Mouse (Mus musculus) adrenal gland, postnatal 4 days (tissue): ENCODE results near the gene Maf. TPM values are rescaled to one million over a fixed set of nuclear protein-coding genes. Genes with fewer than 3 reads are reported as not detected.

Experiments used
- DNase-seq, 2 experiments: peaks; one replicate each; pipeline ENCODE4 v3.0.0; 2021 to 2022; ENCODE audit warnings: low spot score in 2 of 2, mixed read lengths in 2 of 2
- total RNA-seq, 2 experiments: library from RNA; stranded (reverse); gene quantifications; 2 replicates each; pipeline ENCODE4 v1.2.3; 2021

The Maf gene
- total RNA-seq, 2 experiments from 2014 or later = 38.7 to 40.8 TPM

DNA sequence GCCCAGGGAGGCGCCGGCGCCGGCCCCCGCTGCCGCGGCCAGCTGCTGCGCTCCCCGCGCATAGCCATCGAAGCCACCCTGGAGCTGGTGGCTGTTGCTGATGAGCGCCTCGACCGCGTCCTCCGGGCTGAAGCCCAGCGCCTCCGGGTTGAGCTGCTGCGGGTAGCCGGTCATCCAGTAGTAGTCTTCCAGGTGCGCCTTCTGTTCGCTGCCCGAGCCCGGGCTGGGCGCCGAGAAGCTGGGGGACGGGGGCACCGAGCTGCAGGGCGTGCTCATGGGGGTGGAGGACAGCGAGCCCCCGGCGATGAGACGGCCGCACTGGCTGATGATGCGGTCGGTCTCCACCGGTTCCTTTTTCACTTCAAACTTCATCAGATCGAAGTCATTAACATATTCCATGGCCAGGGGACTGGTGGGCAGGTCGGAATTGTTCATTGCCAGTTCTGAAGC, 1.2 kb downstream of the Maf start:
- peak; percentile 18 to 20 for DNase-seq

GRCm38 (mm10) chr8:115705591-115706110, 1.9 kb downstream of the Maf start:
- peak; percentile 21 to 40 for DNase-seq

DNA sequence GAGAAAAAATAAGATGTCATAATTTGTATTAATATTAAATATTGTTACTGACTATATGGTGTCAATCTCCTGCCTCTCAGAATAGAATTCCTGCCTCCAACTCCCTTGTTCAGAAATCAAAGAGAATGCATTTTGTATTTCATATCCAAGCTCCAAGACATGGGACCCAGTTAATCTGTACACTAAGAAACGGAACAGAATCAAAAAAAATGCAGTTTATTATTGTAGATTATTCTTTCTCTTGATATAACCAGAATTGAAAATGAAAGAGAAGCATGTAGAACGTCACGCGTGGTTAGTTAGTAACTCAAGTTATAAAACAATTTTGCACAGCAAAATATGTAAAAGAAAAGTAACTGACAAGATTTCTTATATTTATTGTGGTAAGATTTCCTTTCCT, 4.5 kb downstream of the Maf start:
- no peak for DNase-seq

GRCm38 (mm10) chr8:115701001-115701400, 6.6 kb downstream of the Maf start:
- no peak for DNase-seq

DNA sequence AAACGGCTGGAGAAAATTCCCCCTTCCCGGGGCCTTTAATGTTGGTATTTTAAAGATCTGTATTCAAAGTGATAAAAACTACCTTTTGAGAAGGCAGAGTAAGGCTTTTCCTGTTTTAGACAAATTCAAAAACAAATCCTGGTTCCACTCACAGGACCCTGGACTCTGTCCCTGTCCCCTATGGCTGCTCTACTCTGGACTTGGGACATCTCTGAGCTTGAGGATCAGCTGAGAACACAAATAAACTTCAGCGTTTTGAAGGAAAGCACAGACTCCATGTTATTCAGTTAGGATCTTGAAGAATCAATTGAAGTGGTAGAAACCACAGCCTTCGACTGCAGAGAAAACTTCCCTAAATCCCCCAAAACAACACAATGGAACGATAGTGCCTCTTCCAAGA, 8.4 kb downstream of the Maf start:
- no peak for DNase-seq

GRCm38 (mm10) chr8:115697410-115697809, 10.2 kb downstream of the Maf start:
- DNase-seq = no peak

GRCm38 (mm10) chr8:115696661-115697060, 10.9 kb downstream of the Maf start:
- DNase-seq = no peak

- no peak for DNase-seq
Observed at GRCm38 (mm10) chr8:115687349-115687748, 20.2 kb downstream of the Maf start.

DNA sequence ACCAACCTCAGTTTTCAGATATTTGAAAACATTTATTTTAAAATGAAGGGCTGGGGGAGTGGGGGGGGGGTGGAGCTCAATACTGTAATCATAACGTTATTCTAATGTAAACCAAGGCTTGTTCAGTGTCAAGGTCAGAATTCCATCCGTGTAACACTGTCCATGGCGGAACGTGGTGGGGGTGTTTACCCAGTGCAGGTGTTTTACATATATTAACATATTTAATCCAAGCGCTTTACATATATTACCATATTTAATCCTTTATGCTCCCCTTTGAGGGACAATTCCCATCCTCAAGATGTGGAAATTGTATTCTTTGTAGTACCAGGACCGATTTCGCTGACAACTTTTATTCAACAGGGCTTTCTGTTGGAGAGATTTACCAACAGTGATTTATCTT, 24.3 kb downstream of the Maf start:
- no peak for DNase-seq

GRCm38 (mm10) chr8:115679539-115679938, 28.1 kb downstream of the Maf start:
- no peak for DNase-seq

DNA sequence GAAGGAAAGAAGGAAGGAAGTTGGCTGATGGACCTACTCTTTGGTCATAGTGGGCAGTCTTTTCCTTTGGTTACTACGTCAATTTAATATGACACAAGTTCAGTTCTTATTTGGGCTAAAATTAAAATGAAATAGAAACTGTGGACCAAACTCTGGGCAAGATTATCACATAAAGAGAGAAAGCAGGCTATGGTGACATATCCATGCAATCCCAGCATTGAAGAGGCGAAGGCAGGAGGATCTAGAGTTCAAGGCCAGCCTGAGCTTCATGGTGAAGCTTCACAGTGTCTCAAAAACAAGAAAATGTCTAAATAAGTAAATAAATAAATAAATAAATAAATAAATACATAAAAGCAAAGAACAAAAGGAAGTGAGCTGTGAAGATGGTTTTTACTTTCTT, 42.7 kb downstream of the Maf start:
- DNase-seq = no peak

GRCm38 (mm10) chr8:115650110-115650521, 57.5 kb downstream of the Maf start:
- no peak for DNase-seq

- DNase-seq = no peak
Observed at GRCm38 (mm10) chr8:115645139-115645538, 62.5 kb downstream of the Maf start.

DNA sequence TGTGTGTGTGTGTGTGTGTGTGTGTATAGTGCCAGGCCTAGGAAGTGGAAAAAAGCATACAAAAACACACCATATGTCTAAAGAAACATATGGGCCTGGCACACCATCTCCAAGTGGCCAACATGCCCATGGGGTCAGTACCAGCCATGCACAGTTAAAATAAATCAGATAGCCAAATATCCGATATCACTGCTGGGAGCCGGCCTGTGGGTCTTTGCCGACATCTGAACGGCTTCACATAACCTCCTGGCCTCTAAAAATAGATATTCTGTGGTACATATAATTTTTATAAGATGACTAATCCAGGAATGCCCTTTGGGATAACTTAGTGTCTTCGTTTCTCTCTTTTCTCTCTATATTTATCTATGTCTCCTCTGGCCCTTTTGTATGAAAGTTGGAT, 65.7 kb downstream of the Maf start:
- DNase-seq = no peak

GRCm38 (mm10) chr8:115639951-115640350, 67.6 kb downstream of the Maf start:
- DNase-seq = no peak

DNA sequence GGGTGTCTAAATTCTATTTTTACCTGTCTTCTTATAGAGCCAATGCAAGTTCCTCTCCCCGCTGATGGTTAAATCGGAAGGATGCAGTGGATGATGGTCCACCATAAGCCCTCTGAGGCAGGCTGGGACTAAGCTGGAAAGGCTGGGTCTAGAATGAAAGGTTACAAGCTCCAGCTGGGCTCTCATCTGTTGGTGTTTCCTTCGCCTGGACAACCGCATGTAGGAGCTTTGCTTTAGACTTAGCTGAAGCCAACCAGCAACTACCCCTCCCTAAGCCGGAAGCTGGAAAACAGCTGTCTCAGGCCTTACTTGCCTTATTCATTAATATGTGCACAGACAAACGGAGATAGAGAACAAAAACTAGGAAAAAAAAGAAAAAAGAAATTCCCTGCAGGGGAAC, 70.8 kb downstream of the Maf start:
- DNase-seq = no peak
